Mouse (Mus musculus): Measurements from ENCODE around the gene Golph3.

DNA sequence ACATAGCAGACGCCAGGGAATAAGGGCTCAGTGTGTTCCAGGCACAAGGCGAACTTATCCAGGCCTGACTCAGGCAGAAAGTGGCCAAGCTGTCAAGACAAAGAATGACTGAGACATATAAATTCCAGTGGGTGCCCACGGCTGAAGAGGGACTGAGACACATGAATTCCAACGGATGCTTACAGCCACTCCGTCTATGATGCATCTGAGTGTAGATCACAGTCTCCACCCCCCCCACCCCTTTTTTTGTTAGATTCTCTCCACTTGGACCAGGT lies 35.8 kb upstream of the Golph3 start:
- TF ChIP-seq CTCF (IDR thresholded peaks at IDR 0.05; ENCODE audit: borderline replicate concordance, insufficient read depth, low read depth, low read length) (no peak), POLR2A (IDR thresholded peaks at IDR 0.05; ENCODE audit: borderline replicate concordance, insufficient read depth, low read length) (no peak)
